Mouse (Mus musculus) A20 (cell line): ENCODE data around the gene Gmds.

ENCODE experiments used
- DNase-seq: peaks from one replicate; pipeline ENCODE4 v3.0.0-alpha.2; 2011; ENCODE audit warnings: low read depth, low spot score

Gmds gene

GRCm38 (mm10) chr13:31878805-31879477 is 459.6 kb downstream of the Gmds start:
- DNase-seq = no peak

GRCm38 (mm10) chr13:31877061-31877460 is 461.5 kb downstream of the Gmds start:
- no peak for DNase-seq

- no peak for DNase-seq
These were observed 464.1 kb downstream of the Gmds start for GRCm38 (mm10) chr13:31874427-31874826.

GRCm38 (mm10) chr13:31873269-31873668 is 465.3 kb downstream of the Gmds start:
- DNase-seq = no peak

- DNase-seq = no peak
These were observed 473.8 kb downstream of the Gmds start for GRCm38 (mm10) chr13:31864786-31865185.

- DNase-seq = no peak
These were observed 475.1 kb downstream of the Gmds start for GRCm38 (mm10) chr13:31863461-31863860.

- DNase-seq = no peak
These were observed 478.3 kb downstream of the Gmds start for GRCm38 (mm10) chr13:31860200-31860599.

- no peak for DNase-seq
These were observed 484.5 kb downstream of the Gmds start for GRCm38 (mm10) chr13:31854000-31854399.

GRCm38 (mm10) chr13:31853564-31853963 is 485.0 kb downstream of the Gmds start:
- DNase-seq = no peak

GRCm38 (mm10) chr13:31849258-31849971 is 489.1 kb downstream of the Gmds start:
- no peak for DNase-seq

- no peak for DNase-seq
These were observed 502.7 kb downstream of the Gmds start for GRCm38 (mm10) chr13:31835802-31836201.

- no peak for DNase-seq
These were observed 508.2 kb downstream of the Gmds start for GRCm38 (mm10) chr13:31830332-31830731.

- no peak for DNase-seq
These were observed 510.1 kb downstream of the Gmds start for GRCm38 (mm10) chr13:31828446-31828845.

- no peak for DNase-seq
These were observed 510.7 kb downstream of the Gmds start for GRCm38 (mm10) chr13:31827820-31828332.

- DNase-seq = no peak
These were observed 511.4 kb downstream of the Gmds start for GRCm38 (mm10) chr13:31827160-31827559.

GRCm38 (mm10) chr13:31825180-31825579 is 513.4 kb downstream of the Gmds start:
- no peak for DNase-seq

GRCm38 (mm10) chr13:31823316-31823715 is 515.2 kb downstream of the Gmds start:
- no peak for DNase-seq

GRCm38 (mm10) chr13:31821050-31821449 is 517.5 kb downstream of the Gmds start:
- no peak for DNase-seq

GRCm38 (mm10) chr13:31820587-31821017 is 517.9 kb downstream of the Gmds start:
- no peak for DNase-seq

GRCm38 (mm10) chr13:31819664-31820405 is 518.7 kb downstream of the Gmds start:
- no peak for DNase-seq

- no peak for DNase-seq
These were observed 520.2 kb downstream of the Gmds start for GRCm38 (mm10) chr13:31818337-31818736.

- DNase-seq = no peak
These were observed 523.0 kb downstream of the Gmds start for GRCm38 (mm10) chr13:31815383-31816003.
